Mouse (Mus musculus): Measurements from ENCODE around the gene Olfr275.
A peak's percentile ranks its signal among the peaks of the same experiment; 100 is the strongest.
"Not testable (repeated sequence)": the region's sequence is repeated elsewhere in the genome, so short reads cannot be mapped to it uniquely, and the experiment has no call there.

Olfr275 gene

GRCm38 (mm10) chr4:52814304-52814703 is at the start of gene Olfr275:
Gene Olfr275 (plus strand): TSS chr4:52814604.
- no peak for DNase-seq (ENCODE audit: low read depth)

GRCm38 (mm10) chr4:52765612-52766011 is 48.8 kb upstream of the Olfr275 start:
- DNase-seq (ENCODE audit: low read depth): no peak

- no peak for DNase-seq (ENCODE audit: low read depth)
These were observed 42.2 kb upstream of the Olfr275 start for GRCm38 (mm10) chr4:52772186-52772585.

GRCm38 (mm10) chr4:52800013-52800412 is 14.4 kb upstream of the Olfr275 start:
- DNase-seq (ENCODE audit: low read depth): no peak

GRCm38 (mm10) chr4:52811871-52812270 is 2.5 kb upstream of the Olfr275 start:
- peak; percentile 29 for DNase-seq (ENCODE audit: low read depth)

- DNase-seq (ENCODE audit: low read depth): no peak
These were observed 7.0 kb downstream of the Olfr275 start for GRCm38 (mm10) chr4:52821375-52821774.

- not testable (repeated sequence) for DNase-seq (ENCODE audit: low read depth)
These were observed 31.0 kb downstream of the Olfr275 start for GRCm38 (mm10) chr4:52845411-52845810.

GRCm38 (mm10) chr4:52849039-52849635 is 34.7 kb downstream of the Olfr275 start:
- DNase-seq (ENCODE audit: low read depth): no peak

- no peak for DNase-seq (ENCODE audit: low read depth)
These were observed 35.3 kb downstream of the Olfr275 start for GRCm38 (mm10) chr4:52849672-52850071.

- no peak for DNase-seq (ENCODE audit: low read depth)
These were observed 44.7 kb downstream of the Olfr275 start, which contains the start of gene Olfr273 for GRCm38 (mm10) chr4:52859136-52859535. Gene Olfr273 (minus strand): TSS chr4:52859236.

GRCm38 (mm10) chr4:52864156-52864555 is 49.8 kb downstream of the Olfr275 start:
- DNase-seq (ENCODE audit: low read depth): no peak
